Mouse (Mus musculus) heart, postnatal 36 days (tissue): ENCODE measurements around the gene Gm10230. TPM values are rescaled to one million over a fixed set of nuclear protein-coding genes. Genes with fewer than 3 reads are reported as not detected.
"Not testable (repeated sequence)": the region's sequence is repeated elsewhere in the genome, so short reads cannot be mapped to it uniquely, and the experiment has no call there.

ENCODE experiments used
- DNase-seq, 2 experiments: peaks; one replicate each; pipeline ENCODE4 v3.0.0; 2021 to 2022
- intact Hi-C: fragments of 180-260 bp; cut with DNase I; formaldehyde crosslinking; loops from one replicate; pipeline ENCODE4 v1.15.1; 2025
- microRNA-seq, 2 experiments: library from miRNA; unstranded; fragments of <30 nt; microRNA quantifications; one replicate each; pipeline ENCODE4 v1.2.0; 2021; ENCODE audit warnings: borderline number of aligned reads in 2 of 2
- total RNA-seq, 2 experiments: library from RNA; stranded (reverse); gene quantifications; 2 replicates each; pipeline ENCODE4 v1.2.3; 2021

Gene Gm10230
- total RNA-seq, result not detected

- DNase-seq, intact Hi-C loops: not testable (repeated sequence)
These were observed at the start of gene Gm10230 for GRCm38 (mm10) chrX:27494782-27495181. Gene Gm10230, minus strand, starts transcription at chrX:27494882.

Small RNA genes within 50 kb of the gene (microRNA-seq; reads per million reads assigned to microRNA genes)
- 0 reads per million in 2 experiments for gene Gm44452
